ENCODE assay signal across 10 mouse cellular contexts in the genomic region with DNA sequence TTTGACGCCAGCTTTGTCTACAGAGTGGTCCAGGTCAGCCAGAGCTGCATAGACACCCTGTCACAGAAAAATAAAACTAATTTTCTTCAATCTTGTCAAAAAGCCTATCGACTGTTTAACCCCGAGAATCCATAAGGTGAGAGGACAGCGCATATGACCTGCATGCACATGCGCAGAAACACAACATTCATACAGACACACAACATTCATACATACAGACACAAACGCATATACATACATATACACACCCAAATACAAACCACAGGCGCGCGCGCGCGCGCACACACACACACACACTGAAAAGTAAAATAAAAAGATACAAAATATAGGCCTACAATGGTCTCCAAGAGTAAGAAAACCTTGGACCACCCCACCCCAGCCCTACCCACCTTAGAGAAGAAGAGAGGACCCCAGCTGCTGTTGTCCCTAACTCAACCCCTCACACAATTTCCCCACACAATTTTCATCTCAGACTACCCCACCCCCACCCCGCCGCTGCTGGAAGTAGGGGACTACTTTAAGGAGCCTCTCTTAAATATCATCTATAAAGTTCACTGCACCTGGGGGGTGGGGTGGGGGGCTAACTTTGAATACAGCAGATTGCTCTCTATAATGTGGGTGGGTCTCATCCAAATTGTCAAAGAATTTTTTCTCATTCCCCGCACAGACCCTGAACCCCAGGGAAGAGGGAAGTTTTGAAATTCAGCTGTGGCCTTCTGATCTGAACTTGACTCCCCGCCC. TPM values are rescaled to one million over a fixed set of nuclear protein-coding genes. Genes with fewer than 3 reads are reported as not detected.
DNase-seq lines count a peak whose midpoint lies in the region; ATAC-seq and TF ChIP-seq lines count a peak whose summit lies in the region.
"Had no signal": no experiment of that assay in that cellular context is flagged by ENCODE, and none has a peak within 500 bp of the region (broad histone marks: within the 10 kb centered on the region; RNA-seq: fewer than 3 reads in every experiment).

No protein-coding gene starts in this region.

- no peaks in the 10 kb centered on the region for H3K27me3 ChIP-seq in heart, embryonic 10.5 days (ENCODE audit: insufficient read depth, poor library complexity, severe bottlenecking)
- H3K27me3 ChIP-seq in spleen, adult 2 months (ENCODE audit: control insufficient read depth, insufficient read depth, low read length): no peaks in the 10 kb centered on the region
- no peaks in the 10 kb centered on the region for H3K27me3 ChIP-seq in limb, embryonic 14.5 days (ENCODE audit: control insufficient read depth, insufficient read depth, low read length)
- H3K27me3 ChIP-seq: hindbrain, embryonic 15.5 days had no signal

- H3K9ac ChIP-seq in limb, embryonic 14.5 days (ENCODE audit: low read depth, low read length, severe bottlenecking): no peak overlapping the region

- H3K36me3 ChIP-seq in heart, embryonic 10.5 days: no peaks in the 10 kb centered on the region
- H3K36me3 ChIP-seq in spleen, adult 2 months (ENCODE audit: control insufficient read depth, insufficient read depth, low read length): no peaks in the 10 kb centered on the region
- H3K36me3 ChIP-seq in limb, embryonic 14.5 days (ENCODE audit: control insufficient read depth, insufficient read depth, low read length): no peaks in the 10 kb centered on the region
- H3K36me3 ChIP-seq: hindbrain, embryonic 15.5 days had no signal

- peak overlapping the region; percentile 92 for H3K27ac ChIP-seq in heart, embryonic 10.5 days
- peak overlapping the region; percentile 70 for H3K27ac ChIP-seq in spleen, adult 2 months (ENCODE audit: insufficient read depth, low read length)
- H3K27ac ChIP-seq in limb, embryonic 14.5 days (replicated peaks; ENCODE audit: low read depth, low read length): peak overlapping the region; percentile 92; the same call in 1 of the 2 replicates
- no peak overlapping the region for H3K27ac ChIP-seq in left cerebral cortex, adult 2 months

- WGBS in heart, embryonic 10.5 days: 73% methylated on average over 17 of the region's 17 CpGs
- 75% methylated on average over 17 of the region's 17 CpGs for WGBS in spleen, adult 2 months
- WGBS in limb, embryonic 14.5 days: 74% methylated on average over 17 of the region's 17 CpGs

- no peak for TF ChIP-seq CTCF in spleen, adult 2 months (IDR thresholded peaks at IDR 0.05; ENCODE audit: extremely low read depth, insufficient read depth, insufficient read length, insufficient replicate concordance)
- no peak for TF ChIP-seq CTCF in left cerebral cortex, adult 2 months (IDR thresholded peaks at IDR 0.05)

- no peaks in the 10 kb centered on the region for H3K9me3 ChIP-seq in heart, embryonic 10.5 days
- no peaks in the 10 kb centered on the region for H3K9me3 ChIP-seq in limb, embryonic 14.5 days (ENCODE audit: control insufficient read depth, low read length)
- H3K9me3 ChIP-seq: hindbrain, embryonic 15.5 days had no signal

- H3K4me3 ChIP-seq in heart, embryonic 10.5 days: peak overlapping the region; percentile 50
- no peak overlapping the region for H3K4me3 ChIP-seq in spleen, adult 2 months (ENCODE audit: extremely low read depth, insufficient read depth, insufficient read length)
- no peak overlapping the region for H3K4me3 ChIP-seq in limb, embryonic 14.5 days (replicated peaks; ENCODE audit: low read length)
- no peak overlapping the region for H3K4me3 ChIP-seq in left cerebral cortex, adult 2 months

- H3K4me1 ChIP-seq in heart, embryonic 10.5 days: peaks cover 42% of the 10 kb centered on the region
- peaks cover 28% of the 10 kb centered on the region for H3K4me1 ChIP-seq in spleen, adult 2 months (ENCODE audit: control insufficient read depth, insufficient read depth, insufficient read length)
- H3K4me1 ChIP-seq in limb, embryonic 14.5 days (ENCODE audit: control insufficient read depth, insufficient read depth, low read length): peaks cover 47% of the 10 kb centered on the region

- H3K4me2 ChIP-seq in limb, embryonic 14.5 days (replicated peaks; ENCODE audit: low read depth, low read length, severe bottlenecking): 0 out of 2 replicates have a peak overlapping the region, but pooled peaks have one; percentile 35

- no peak for DNase-seq in heart, embryonic 10.5 days (ENCODE audit: low spot score)
- DNase-seq in heart, postnatal 4 days: no peak
- DNase-seq in spleen, adult 2 months (ENCODE audit: low read depth in 1 of 2, low spot score in 2 of 2): no peak
- DNase-seq in spleen, postnatal 36 days (ENCODE audit: low spot score in 2 of 2): no peak
- DNase-seq in limb, embryonic 14.5 days (ENCODE audit: low spot score): no peak
- no peak for DNase-seq in B cell, adult 2 months
- no peak for DNase-seq in left cerebral cortex, adult 2 months (ENCODE audit: extremely low spot score in 1 of 2, low spot score in 2 of 2)
- DNase-seq in adrenal gland, adult 2 months: no peak
- DNase-seq: lung, adult 2 months had no signal

- no peak for TF ChIP-seq POLR2A in spleen, adult 2 months (IDR thresholded peaks at IDR 0.05; ENCODE audit: low read depth, low read length)
- no peak for TF ChIP-seq POLR2A in limb, embryonic 14.5 days (IDR thresholded peaks at IDR 0.05; ENCODE audit: borderline replicate concordance, extremely low read depth, insufficient read depth, insufficient read length)

- intact Hi-C loops in left cerebral cortex, adult 2 months (cut with DNase I): no loop called here

- no peak for ATAC-seq in limb, embryonic 14.5 days (ENCODE audit: low FRiP score, low read depth)

RNA-seq across cellular contexts. Expression of a gene that starts 52.2 kb away (rescaled TPM):
- polyA plus RNA-seq in heart, embryonic 10.5 days (2016; fragmentation: Nextera tagmentation; extraction: Ambion mirVana): 43.6 and 46.0 TPM in 2 replicates
- 10 to 100 TPM; 57.3 to 61.0 TPM for total RNA-seq in heart, postnatal 4 days (2021)
- polyA plus RNA-seq in spleen, adult 2 months (2012; rRNA removed): 48.6 and 52.5 TPM in 2 replicates
- polyA plus RNA-seq in limb, embryonic 14.5 days (2012; rRNA removed): 55.6 and 61.7 TPM in 2 replicates
- polyA plus RNA-seq in limb, embryonic 14.5 days (2014; fragmentation: Nextera tagmentation; extraction: Ambion mirVana): 56.5 and 65.4 TPM in 2 replicates
- total RNA-seq in left cerebral cortex, adult 2 months (2021): 10 to 100 TPM; 57.4 to 60.3 TPM
- 10 to 100 TPM; 28.3 to 45.9 TPM for total RNA-seq in adrenal gland, adult 2 months (2021)
- 11.1 and 12.9 TPM in 2 replicates for polyA plus RNA-seq in adrenal gland, adult 2 months (2012; rRNA removed)
